Mouse (Mus musculus) stomach, embryonic 16.5 days (tissue): Measurements from ENCODE around the gene Zfp354a. TPM values are rescaled to one million over a fixed set of nuclear protein-coding genes. Genes with fewer than 3 reads are reported as not detected.
"Not testable (repeated sequence)": the region's sequence is repeated elsewhere in the genome, so short reads cannot be mapped to it uniquely, and the experiment has no call there.

Source experiments
- ATAC-seq: fragments of 200-750 bp; cut with Nextera tagmentation; 2 replicates; pipeline ENCODE4 v1.8.0; 2017; ENCODE audit warnings: moderate number of reproducible peaks, moderate TSS enrichment; ENCODE audit not compliant: insufficient read depth, low FRiP score
- H3K27ac ChIP-seq: fragments of 300-500 bp; sonication (generic); 2 replicates; pipeline ENCODE4 v1.5.1; 2014; ENCODE audit warnings: low read length
- H3K27me3 ChIP-seq: fragments of 300-500 bp; sonication (generic); 2 replicates; pipeline ENCODE4 v1.6.1; 2014; ENCODE audit warnings: low read length, control low read depth, mixed read lengths; ENCODE audit not compliant: control insufficient read depth, insufficient read depth
- H3K36me3 ChIP-seq: fragments of 300-500 bp; sonication (generic); 2 replicates; pipeline ENCODE4 v1.6.1; 2014; ENCODE audit warnings: low read length; ENCODE audit not compliant: control insufficient read depth, insufficient read depth
- H3K4me1 ChIP-seq: fragments of 300-500 bp; sonication (generic); 2 replicates; pipeline ENCODE4 v1.6.1; 2014; ENCODE audit warnings: low read length, control low read depth, mixed read lengths; ENCODE audit not compliant: control insufficient read depth, insufficient read depth
- H3K4me2 ChIP-seq: fragments of 300-500 bp; sonication (generic); 2 replicates; pipeline ENCODE4 v1.6.1; 2014; ENCODE audit warnings: low read depth, low read length, mixed read lengths
- H3K4me3 ChIP-seq: fragments of 300-500 bp; sonication (generic); replicated peaks from 2 replicates; pipeline ENCODE4 v1.5.1; 2014; ENCODE audit warnings: mild to moderate bottlenecking, low read length
- H3K9ac ChIP-seq: fragments of 300-500 bp; sonication (generic); 2 replicates; pipeline ENCODE4 v1.6.1; 2014; ENCODE audit warnings: low read length
- H3K9me3 ChIP-seq: fragments of 300-500 bp; sonication (generic); replicated peaks from 2 replicates; pipeline ENCODE4 v1.6.1; 2016; ENCODE audit warnings: low read length, control low read depth; ENCODE audit not compliant: control insufficient read depth
- WGBS: fragments of 180-500 bp; shearing (Covaris S2); extraction: QIAGEN DNeasy Blood & Tissue Kit; methylation state at CpG from one replicate; pipeline ENCODE4 v1.1.7; 2014; 5-methylcytosine and 5-hydroxymethylcytosine counted together
- polyA plus RNA-seq: library from polyadenylated mRNA; unstranded; fragments of >200 nt; fragmentation: Nextera tagmentation; extraction: Ambion mirVana; gene quantifications from 2 replicates; pipeline ENCODE4 v1.2.1, GENCODE M21; 2015

Zfp354a gene
- 7.4 TPM in 2 replicates for polyA plus RNA-seq

DNA sequence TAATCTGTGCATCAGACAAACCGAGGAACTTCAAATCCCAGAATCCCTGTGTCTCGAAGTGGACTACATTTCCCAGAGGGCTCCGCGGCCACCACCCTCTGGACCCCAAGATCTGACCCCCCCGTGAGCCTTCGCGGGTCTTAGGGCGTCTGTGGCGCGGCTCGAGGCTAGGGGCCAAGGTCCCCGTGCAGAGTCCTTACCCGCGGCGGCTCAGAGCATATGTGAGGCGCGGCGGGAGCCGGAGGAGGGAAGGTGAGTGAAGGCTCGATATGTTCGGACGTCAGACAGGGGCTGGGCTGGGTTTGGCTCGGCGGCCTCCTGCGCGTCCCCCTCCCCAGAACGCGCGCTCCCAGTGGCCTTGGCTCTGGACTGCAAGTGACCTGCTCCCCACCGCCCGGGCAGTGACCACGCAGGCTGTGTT, at the start of gene Zfp354a:
Gene Zfp354a (plus strand): TSS at position 107 of the 421 bp plus-strand sequence.
- Histone ChIP-seq H3K4me1 (peaks cover 7% of the 10 kb centered on the region), H3K27ac (peak within 1 kb of the TSS; percentile 52; the same call in 1 of the 2 replicates), H3K9me3 (no peaks in the 10 kb centered on the region), H3K36me3 (no peaks in the 10 kb centered on the region; the same call in 1 of the 2 replicates), H3K27me3 (no peaks in the 10 kb centered on the region), H3K4me2 (peak within 1 kb of the TSS; percentile 90), H3K4me3 (peak within 1 kb of the TSS; percentile 89), H3K9ac (peak within 1 kb of the TSS; percentile 94)
- under 1% methylated on average over 32 of the region's 32 CpGs for WGBS
- peak; percentile 87 for ATAC-seq

GRCm38 (mm10) chr11:51011821-51012220, 47.2 kb upstream of the Zfp354a start:
- no peaks in the 10 kb centered on the region for H3K9me3 ChIP-seq
- no peak overlapping the region for H3K4me3 ChIP-seq
- no peak overlapping the region for H3K27ac ChIP-seq
- no peak overlapping the region for H3K9ac ChIP-seq
- no peak overlapping the region for H3K4me2 ChIP-seq
- no peak for ATAC-seq
- H3K36me3 ChIP-seq: no peaks in the 10 kb centered on the region
- no peaks in the 10 kb centered on the region for H3K4me1 ChIP-seq
- WGBS: 43% methylated on average over 5 of the region's 5 CpGs
- H3K27me3 ChIP-seq: no peaks in the 10 kb centered on the region

DNA sequence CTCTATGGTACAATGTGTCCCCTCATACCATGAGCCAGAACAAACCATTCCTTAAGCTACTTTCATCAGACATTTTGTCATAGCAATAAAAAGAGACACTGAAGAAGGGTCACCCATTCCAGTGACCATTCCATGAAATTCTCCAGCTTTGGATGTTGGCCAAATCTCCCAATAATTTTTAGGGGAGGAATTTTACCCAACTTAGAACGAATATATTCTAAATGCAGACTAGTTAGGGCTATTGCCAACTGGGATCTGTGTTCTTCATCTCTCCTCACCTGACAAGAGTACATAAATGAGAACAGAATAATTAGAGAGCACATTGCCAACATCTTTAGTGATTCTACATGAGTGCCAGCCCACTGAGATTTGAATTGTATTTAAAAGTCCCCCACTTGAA, 45.1 kb upstream of the Zfp354a start, which contains the start of gene Olfr54:
Gene Olfr54 (plus strand): TSS at position 301 of the 400 bp plus-strand sequence.
- Histone ChIP-seq H3K27me3 (no peaks in the 10 kb centered on the region), H3K27ac (no peak within 1 kb of the TSS), H3K4me1 (no peaks in the 10 kb centered on the region), H3K36me3 (no peaks in the 10 kb centered on the region), H3K4me3 (no peak within 1 kb of the TSS), H3K9ac (no peak within 1 kb of the TSS), H3K9me3 (no peaks in the 10 kb centered on the region), H3K4me2 (no peak within 1 kb of the TSS)
- ATAC-seq: no peak
- WGBS: 56% methylated on average over 1 of the region's 1 CpGs

GRCm38 (mm10) chr11:51016341-51016740, 42.7 kb upstream of the Zfp354a start:
- Histone ChIP-seq H3K27ac (no peak overlapping the region), H3K27me3 (no peaks in the 10 kb centered on the region), H3K4me3 (no peak overlapping the region), H3K4me2 (no peak overlapping the region), H3K9ac (no peak overlapping the region), H3K9me3 (no peaks in the 10 kb centered on the region), H3K4me1 (no peaks in the 10 kb centered on the region), H3K36me3 (no peaks in the 10 kb centered on the region)
- 46% methylated on average over 2 of the region's 2 CpGs for WGBS
- ATAC-seq: peak; percentile 47; the same call in 1 of the 2 replicates

DNA sequence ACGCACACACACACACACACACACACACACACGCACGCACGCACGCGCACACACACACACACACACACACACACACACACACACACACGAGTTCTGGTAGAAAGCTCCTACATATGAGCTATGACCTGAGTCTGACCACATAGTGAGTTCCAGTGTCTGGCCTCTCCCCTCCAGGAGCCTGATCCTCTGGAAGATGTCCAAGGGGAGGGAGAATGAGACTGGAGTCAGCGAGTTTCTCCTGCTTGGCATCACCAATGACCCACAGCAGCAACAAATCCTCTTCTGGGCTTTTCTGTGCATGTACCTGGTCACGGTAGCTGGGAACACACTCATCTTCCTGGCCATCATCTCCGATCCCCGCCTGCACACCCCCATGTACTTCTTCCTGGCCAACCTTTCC, 32.2 kb upstream of the Zfp354a start:
- not testable (repeated sequence) for H3K4me1 ChIP-seq, H3K4me3 ChIP-seq, H3K9me3 ChIP-seq, H3K4me2 ChIP-seq, ATAC-seq, H3K9ac ChIP-seq, H3K36me3 ChIP-seq, H3K27ac ChIP-seq, H3K27me3 ChIP-seq
- WGBS: 88% methylated on average over 11 of the region's 11 CpGs

DNA sequence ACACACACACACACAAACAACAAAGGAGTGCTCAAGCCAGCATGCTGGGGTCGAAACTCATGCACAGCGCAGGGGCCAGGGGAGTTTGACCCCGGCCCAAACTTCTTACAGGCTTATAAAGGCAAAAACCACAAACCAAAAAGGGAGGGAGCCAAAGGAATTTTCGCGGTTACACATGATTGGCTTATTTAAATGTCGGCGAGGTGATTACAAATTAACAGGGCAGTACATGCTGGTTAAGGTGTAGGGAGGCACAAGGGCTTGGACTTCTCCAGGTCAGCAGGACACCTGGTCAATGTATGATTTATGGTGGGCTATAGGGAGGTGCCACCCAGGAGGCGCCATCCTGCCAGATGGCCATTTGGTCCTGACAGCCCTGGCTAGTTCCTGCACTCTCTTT, 29.7 kb upstream of the Zfp354a start:
- not testable (repeated sequence) for H3K9ac ChIP-seq, ATAC-seq, H3K36me3 ChIP-seq, H3K27ac ChIP-seq, H3K4me3 ChIP-seq, H3K4me2 ChIP-seq, H3K27me3 ChIP-seq, H3K9me3 ChIP-seq, H3K4me1 ChIP-seq
- WGBS: 67% methylated on average over 8 of the region's 8 CpGs

DNA sequence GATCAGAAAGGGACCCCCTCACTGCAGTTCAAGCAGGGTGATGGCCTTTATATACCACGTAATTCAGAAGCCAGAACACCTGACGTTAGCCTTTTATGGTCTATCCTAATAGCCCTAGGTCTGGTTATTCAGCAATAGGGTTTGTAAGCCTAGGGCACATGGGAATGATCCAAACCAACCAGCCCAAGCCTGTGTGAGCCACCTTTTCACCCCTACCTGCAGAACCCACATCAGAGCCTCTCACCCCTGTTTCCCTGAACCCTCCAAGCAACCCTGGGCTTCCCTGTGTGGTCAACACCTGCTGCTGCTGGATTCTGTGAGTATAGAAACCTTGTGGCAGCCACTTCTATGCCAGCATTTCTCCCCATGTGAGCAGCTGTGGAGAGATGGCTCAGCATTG, 28.8 kb upstream of the Zfp354a start:
- Histone ChIP-seq H3K4me2 (no peak overlapping the region), H3K9me3 (no peaks in the 10 kb centered on the region), H3K27me3 (no peaks in the 10 kb centered on the region), H3K4me3 (no peak overlapping the region), H3K27ac (no peak overlapping the region), H3K4me1 (no peaks in the 10 kb centered on the region), H3K36me3 (no peaks in the 10 kb centered on the region), H3K9ac (no peak overlapping the region)
- no peak for ATAC-seq
- WGBS: 79% methylated on average over 2 of the region's 2 CpGs

- Histone ChIP-seq H3K4me1 (no peaks in the 10 kb centered on the region), H3K9ac (no peak overlapping the region), H3K27me3 (no peaks in the 10 kb centered on the region), H3K4me3 (no peak overlapping the region), H3K4me2 (no peak overlapping the region), H3K27ac (no peak overlapping the region), H3K9me3 (no peaks in the 10 kb centered on the region; the same call in 1 of the 2 replicates), H3K36me3 (no peaks in the 10 kb centered on the region)
- 19% methylated on average over 1 of the region's 1 CpGs for WGBS
- no peak for ATAC-seq
Measured at GRCm38 (mm10) chr11:51032851-51033250, 26.2 kb upstream of the Zfp354a start.

GRCm38 (mm10) chr11:51034141-51034540, 24.9 kb upstream of the Zfp354a start:
- H3K9ac ChIP-seq, H3K27ac ChIP-seq, H3K9me3 ChIP-seq, H3K4me2 ChIP-seq, H3K27me3 ChIP-seq, H3K4me3 ChIP-seq, H3K36me3 ChIP-seq, H3K4me1 ChIP-seq, ATAC-seq: not testable (repeated sequence)

- no peak overlapping the region for H3K4me3 ChIP-seq
- no peaks in the 10 kb centered on the region for H3K36me3 ChIP-seq
- H3K4me2 ChIP-seq: no peak overlapping the region
- no peaks in the 10 kb centered on the region for H3K27me3 ChIP-seq
- no peak overlapping the region for H3K27ac ChIP-seq
- 47% methylated on average over 2 of the region's 2 CpGs for WGBS
- no peak for ATAC-seq
- no peaks in the 10 kb centered on the region; the same call in 1 of the 2 replicates for H3K9me3 ChIP-seq
- no peaks in the 10 kb centered on the region for H3K4me1 ChIP-seq
- no peak overlapping the region for H3K9ac ChIP-seq
Measured at GRCm38 (mm10) chr11:51035951-51036350, 23.1 kb upstream of the Zfp354a start.
